Mouse (Mus musculus): ENCODE data around the gene Ttc23l.
"Not testable (repeated sequence)": the region's sequence is repeated elsewhere in the genome, so short reads cannot be mapped to it uniquely, and the experiment has no call there.

Gene Ttc23l

GRCm38 (mm10) chr15:10558465-10558864 is at the start of gene Ttc23l:
Ttc23l (minus strand) TSS chr15:10558668.
- no peak for DNase-seq (ENCODE audit: low read depth, low spot score)

- DNase-seq (ENCODE audit: low read depth, low spot score) = peak; percentile 30
These were observed 40.9 kb upstream of the Ttc23l start for GRCm38 (mm10) chr15:10599413-10599812.

GRCm38 (mm10) chr15:10598259-10599225 is 40.1 kb upstream of the Ttc23l start:
- no peak for DNase-seq (ENCODE audit: low read depth, low spot score)

GRCm38 (mm10) chr15:10596871-10597270 is 38.4 kb upstream of the Ttc23l start:
- DNase-seq (ENCODE audit: low read depth, low spot score) = no peak

- DNase-seq (ENCODE audit: low read depth, low spot score) = no peak
These were observed 36.9 kb upstream of the Ttc23l start for GRCm38 (mm10) chr15:10595408-10595807.

GRCm38 (mm10) chr15:10594910-10595309 is 36.4 kb upstream of the Ttc23l start:
- no peak for DNase-seq (ENCODE audit: low read depth, low spot score)

GRCm38 (mm10) chr15:10593094-10593493 is 34.6 kb upstream of the Ttc23l start:
- DNase-seq (ENCODE audit: low read depth, low spot score) = no peak

GRCm38 (mm10) chr15:10586565-10586964 is 28.1 kb upstream of the Ttc23l start:
- no peak for DNase-seq (ENCODE audit: low read depth, low spot score)

GRCm38 (mm10) chr15:10584359-10585187 is 26.1 kb upstream of the Ttc23l start:
- no peak for DNase-seq (ENCODE audit: low read depth, low spot score)

GRCm38 (mm10) chr15:10583408-10583807 is 24.9 kb upstream of the Ttc23l start:
- peak; percentile 54 for DNase-seq (ENCODE audit: low read depth, low spot score)

GRCm38 (mm10) chr15:10579159-10579558 is 20.7 kb upstream of the Ttc23l start:
- no peak for DNase-seq (ENCODE audit: low read depth, low spot score)

GRCm38 (mm10) chr15:10566486-10566885 is 8.0 kb upstream of the Ttc23l start:
- no peak for DNase-seq (ENCODE audit: low read depth, low spot score)

GRCm38 (mm10) chr15:10564201-10564600 is 5.7 kb upstream of the Ttc23l start:
- DNase-seq (ENCODE audit: low read depth, low spot score) = no peak

- DNase-seq (ENCODE audit: low read depth, low spot score) = no peak
These were observed 3.8 kb upstream of the Ttc23l start for GRCm38 (mm10) chr15:10562281-10562680.

GRCm38 (mm10) chr15:10560005-10560404 is 1.5 kb upstream of the Ttc23l start:
- DNase-seq (ENCODE audit: low read depth, low spot score) = no peak

GRCm38 (mm10) chr15:10554336-10554735 is 4.1 kb downstream of the Ttc23l start:
- DNase-seq (ENCODE audit: low read depth, low spot score) = no peak

- no peak for DNase-seq (ENCODE audit: low read depth, low spot score)
These were observed 18.0 kb downstream of the Ttc23l start for GRCm38 (mm10) chr15:10540271-10541088.

- no peak for DNase-seq (ENCODE audit: low read depth, low spot score)
These were observed 22.5 kb downstream of the Ttc23l start for GRCm38 (mm10) chr15:10535969-10536368.

GRCm38 (mm10) chr15:10534591-10534990 is 23.9 kb downstream of the Ttc23l start:
- no peak for DNase-seq (ENCODE audit: low read depth, low spot score)

- not testable (repeated sequence) for DNase-seq (ENCODE audit: low read depth, low spot score)
These were observed 25.1 kb downstream of the Ttc23l start for GRCm38 (mm10) chr15:10533361-10533760.

GRCm38 (mm10) chr15:10531352-10531751 is 27.1 kb downstream of the Ttc23l start:
- DNase-seq (ENCODE audit: low read depth, low spot score) = no peak

Measured in CD4-positive helper T cell, adult 2 months (primary cell).